Mouse (Mus musculus) lung, postnatal 0 days (tissue): ENCODE measurements around the gene Kif5a.

ENCODE experiments used
- CTCF ChIP-seq: IDR thresholded peaks from 2 replicates; pipeline ENCODE4 v1.5.1; 2016; ENCODE audit warnings: antibody characterized with exemption, mild to moderate bottlenecking
- EP300 ChIP-seq: IDR thresholded peaks from 2 replicates; pipeline ENCODE4 v1.6.1; 2016; ENCODE audit warnings: antibody characterized with exemption, mild to moderate bottlenecking, control low read depth

DNA sequence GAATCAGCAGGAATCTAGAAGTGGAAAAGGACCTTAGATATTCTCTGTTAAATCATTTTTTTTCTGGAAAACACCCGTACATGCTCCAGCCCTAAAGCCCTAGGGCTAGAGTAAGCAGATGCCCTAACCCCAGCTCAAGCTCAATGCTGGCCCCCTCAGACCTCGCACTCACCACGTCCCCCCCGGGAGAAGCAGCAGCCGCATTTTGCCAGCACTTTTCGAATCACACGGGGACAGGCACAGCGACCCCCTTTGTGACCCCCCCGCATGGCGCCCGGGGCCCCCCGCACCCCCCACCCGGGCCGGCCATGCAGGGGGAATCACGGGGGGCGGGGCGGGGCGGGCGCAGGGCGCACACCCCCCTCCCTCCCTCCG lies 75.1 kb downstream of the Kif5a start:
- no peak for TF ChIP-seq CTCF
- TF ChIP-seq EP300 = no peak
